Mouse (Mus musculus) cerebellum, adult 2 months (tissue): ENCODE measurements around the gene Nr1h4. TPM values are rescaled to one million over a fixed set of nuclear protein-coding genes. Genes with fewer than 3 reads are reported as not detected.

ENCODE experiments used
- DNase-seq, 2 experiments: peaks; one replicate each; pipeline ENCODE4 v3.0.0; 2021
- H3K27ac ChIP-seq: fragments of 200-500 bp; 2 replicates; pipeline ENCODE4 v1.5.1; 2012; ENCODE audit warnings: low read length, control low read depth, inconsistent platforms; ENCODE audit not compliant: insufficient read depth
- H3K27me3 ChIP-seq: fragments of 200-500 bp; 2 replicates; pipeline ENCODE4 v1.6.1; 2012; ENCODE audit warnings: inconsistent platforms, mild to moderate bottlenecking, low read length, moderate library complexity; ENCODE audit not compliant: control insufficient read depth, insufficient read depth
- H3K4me1 ChIP-seq: fragments of 200-500 bp; 2 replicates; pipeline ENCODE4 v1.6.1; 2011; ENCODE audit warnings: low read length; ENCODE audit not compliant: control insufficient read depth, insufficient read depth
- H3K4me3 ChIP-seq: fragments of 200-500 bp; replicated peaks from 2 replicates; pipeline ENCODE3; 2011; ENCODE audit warnings: mild to moderate bottlenecking, low read depth, low read length, control low read depth; ENCODE audit not compliant: insufficient read depth
- CTCF ChIP-seq: fragments of 200-500 bp; IDR thresholded peaks from 2 replicates; pipeline ENCODE4 v1.5.1; 2011; ENCODE audit warnings: low read depth, mild to moderate bottlenecking, control low read depth, low read length, moderate library complexity, borderline replicate concordance; ENCODE audit not compliant: insufficient read depth
- POLR2A ChIP-seq: fragments of 200-500 bp; IDR thresholded peaks from 2 replicates; pipeline ENCODE4 v1.6.1; 2011; ENCODE audit warnings: low read length, control low read depth, borderline replicate concordance; ENCODE audit not compliant: insufficient read depth
- WGBS: fragments of 180-500 bp; shearing (Covaris S2); methylation state at CpG from one replicate; pipeline ENCODE4 v1.1.7; 2018; 5-methylcytosine and 5-hydroxymethylcytosine counted together
- polyA plus RNA-seq: library from polyadenylated mRNA; depleted of rRNA; stranded (reverse); fragments of >200 nt; gene quantifications from 2 replicates; pipeline ENCODE4 v1.2.3, GENCODE M21; 2012; rRNA removed

Nr1h4 gene
- 0.08 and 0.25 TPM in 2 replicates for polyA plus RNA-seq

GRCm38 (mm10) chr10:89532929-89533727 is at the start of gene Nr1h4:
Gene Nr1h4 (minus strand): TSS chr10:89533585.
- TF ChIP-seq POLR2A, result no peak
- TF ChIP-seq CTCF, result no peak

GRCm38 (mm10) chr10:89578801-89579200 is 45.4 kb upstream of the Nr1h4 start:
- TF ChIP-seq POLR2A (no peak), CTCF (no peak)
- Histone ChIP-seq H3K4me3 (no peak overlapping the region), H3K27ac (no peak overlapping the region), H3K27me3 (no peaks in the 10 kb centered on the region), H3K4me1 (no peaks in the 10 kb centered on the region)
- WGBS, result 93% methylated on average over 4 of the region's 4 CpGs
- DNase-seq, result no peak

More at GRCm38 (mm10) chr10:89532929-89533727, at the start of gene Nr1h4:
- Histone ChIP-seq H3K4me1 (peaks cover 2% of the 10 kb centered on the region; the same call in 1 of the 2 replicates), H3K27me3 (no peaks in the 10 kb centered on the region), H3K4me3 (peak within 1 kb of the TSS; percentile 28), H3K27ac (no peak within 1 kb of the TSS)
- DNase-seq, result peak; percentile 64 to 75
- WGBS, result 13% methylated on average over 17 of the region's 17 CpGs

GRCm38 (mm10) chr10:89577666-89578065 is 44.3 kb upstream of the Nr1h4 start:
- no peaks in the 10 kb centered on the region for H3K4me1 ChIP-seq
- H3K4me3 ChIP-seq, result no peak overlapping the region
- no peak for DNase-seq
- 87% methylated on average over 3 of the region's 3 CpGs for WGBS
- TF ChIP-seq CTCF (no peak), POLR2A (no peak)
- H3K27me3 ChIP-seq, result no peaks in the 10 kb centered on the region
- H3K27ac ChIP-seq, result no peak overlapping the region

- Histone ChIP-seq H3K4me1 (no peaks in the 10 kb centered on the region), H3K4me3 (no peak overlapping the region), H3K27me3 (no peaks in the 10 kb centered on the region), H3K27ac (no peak overlapping the region)
- DNase-seq, result no peak
- TF ChIP-seq CTCF, result no peak
- no peak for TF ChIP-seq POLR2A
- WGBS, result 62% methylated on average over 3 of the region's 3 CpGs
Observed at GRCm38 (mm10) chr10:89573421-89573820, 40.0 kb upstream of the Nr1h4 start.

DNA sequence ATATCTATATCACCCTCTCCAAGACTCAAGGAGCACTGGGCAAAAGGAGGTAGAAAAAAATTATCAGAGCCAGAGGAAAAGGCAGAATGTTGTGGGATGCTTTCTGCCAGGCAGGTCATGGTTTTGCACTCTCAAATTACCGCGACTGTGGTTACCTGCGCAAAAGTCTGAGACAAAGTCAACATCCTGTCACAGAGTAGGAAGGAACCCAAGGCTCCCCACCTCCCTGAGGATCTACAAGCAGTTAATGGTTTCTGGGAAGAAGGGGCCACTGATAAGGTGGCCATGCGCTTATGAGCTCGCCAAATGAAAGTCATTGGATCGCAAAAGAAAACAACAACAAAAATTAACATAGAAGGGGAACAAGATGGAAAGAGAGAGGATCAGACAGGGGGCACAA is 39.6 kb upstream of the Nr1h4 start:
- no peaks in the 10 kb centered on the region for H3K4me1 ChIP-seq
- H3K27ac ChIP-seq, result no peak overlapping the region
- no peak for DNase-seq
- H3K27me3 ChIP-seq, result no peaks in the 10 kb centered on the region
- no peak overlapping the region for H3K4me3 ChIP-seq
- 95% methylated on average over 6 of the region's 6 CpGs for WGBS
- TF ChIP-seq CTCF, result no peak
- no peak for TF ChIP-seq POLR2A

DNA sequence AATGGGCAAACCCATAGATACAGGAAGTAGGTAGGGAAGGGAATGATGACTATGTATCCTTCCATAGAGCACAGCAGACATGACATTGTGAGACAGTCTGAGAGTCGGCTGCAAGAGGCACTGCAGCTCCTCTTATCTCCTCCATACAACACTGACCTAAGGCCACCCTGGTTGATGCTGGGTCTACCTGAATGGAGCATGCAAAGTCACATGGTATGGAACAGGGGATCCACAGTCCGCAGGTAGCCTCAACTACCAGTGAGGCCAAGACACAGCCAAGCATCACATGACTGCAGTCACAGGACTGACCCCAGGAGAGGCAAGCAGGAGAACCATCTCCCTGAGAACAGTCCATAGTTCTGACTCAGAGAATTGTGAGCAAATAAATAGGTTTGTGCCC is 34.0 kb upstream of the Nr1h4 start:
- TF ChIP-seq CTCF (no peak), POLR2A (no peak)
- Histone ChIP-seq H3K27me3 (no peaks in the 10 kb centered on the region), H3K4me3 (no peak overlapping the region), H3K4me1 (no peaks in the 10 kb centered on the region), H3K27ac (no peak overlapping the region)
- WGBS, result 94% methylated on average over 2 of the region's 2 CpGs
- DNase-seq, result no peak

GRCm38 (mm10) chr10:89565301-89566022 is 32.1 kb upstream of the Nr1h4 start:
- H3K27me3 ChIP-seq, result no peaks in the 10 kb centered on the region
- TF ChIP-seq CTCF, result no peak
- no peak for TF ChIP-seq POLR2A
- no peaks in the 10 kb centered on the region for H3K4me1 ChIP-seq
- WGBS, result 86% methylated on average over 9 of the region's 9 CpGs
- no peak overlapping the region for H3K4me3 ChIP-seq
- no peak overlapping the region for H3K27ac ChIP-seq
- DNase-seq, result no peak

DNA sequence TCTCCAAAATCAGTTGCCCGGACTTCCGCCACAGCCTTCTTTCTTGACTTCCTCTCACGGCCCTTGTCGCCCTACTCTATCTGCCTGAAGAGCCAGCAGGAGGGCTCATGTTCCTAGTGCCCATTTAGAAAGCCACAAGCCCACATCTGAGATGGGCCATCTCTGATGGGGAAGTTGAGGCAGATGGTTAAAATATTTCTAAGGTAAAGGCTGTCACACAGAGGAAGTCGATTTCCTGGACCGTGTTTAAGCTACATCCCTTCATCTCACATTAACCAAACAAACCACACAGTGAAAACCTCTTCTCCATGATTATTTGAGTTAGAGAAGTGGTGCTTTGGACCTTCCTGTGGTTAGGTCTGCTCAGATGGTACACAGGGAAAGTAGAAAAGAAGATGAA is 28.7 kb upstream of the Nr1h4 start:
- no peaks in the 10 kb centered on the region for H3K27me3 ChIP-seq
- no peak for DNase-seq
- WGBS, result 96% methylated on average over 6 of the region's 6 CpGs
- no peak overlapping the region for H3K27ac ChIP-seq
- H3K4me1 ChIP-seq, result no peaks in the 10 kb centered on the region
- H3K4me3 ChIP-seq, result no peak overlapping the region
- TF ChIP-seq CTCF, result no peak
- no peak for TF ChIP-seq POLR2A
